Mouse (Mus musculus): ENCODE data around the gene Vsig10.
"Not testable (repeated sequence)": the region's sequence is repeated elsewhere in the genome, so short reads cannot be mapped to it uniquely, and the experiment has no call there.

Gene Vsig10

GRCm38 (mm10) chr5:117289646-117290045 is 29.2 kb upstream of the Vsig10 start:
- no peak for DNase-seq (ENCODE audit: low read depth, low spot score)
- no peaks in the 10 kb centered on the region for H3K27me3 ChIP-seq (ENCODE audit: control insufficient read depth, insufficient read depth, low read length, poor library complexity, severe bottlenecking)
- peaks cover 3% of the 10 kb centered on the region for H3K36me3 ChIP-seq (ENCODE audit: control insufficient read depth, insufficient read depth, low read length, poor library complexity, severe bottlenecking)

- no peaks in the 10 kb centered on the region; the same call in 1 of the 2 replicates for H3K36me3 ChIP-seq (ENCODE audit: control insufficient read depth, insufficient read depth, low read length, poor library complexity, severe bottlenecking)
- no peaks in the 10 kb centered on the region for H3K27me3 ChIP-seq (ENCODE audit: control insufficient read depth, insufficient read depth, low read length, poor library complexity, severe bottlenecking)
These were observed 28.8 kb upstream of the Vsig10 start for GRCm38 (mm10) chr5:117290081-117290480.

GRCm38 (mm10) chr5:117291312-117291711 is 27.6 kb upstream of the Vsig10 start:
- no peak for DNase-seq (ENCODE audit: low read depth, low spot score)

More at GRCm38 (mm10) chr5:117290081-117290480, 28.8 kb upstream of the Vsig10 start:
- DNase-seq (ENCODE audit: low read depth, low spot score) = peak; percentile 30

DNA sequence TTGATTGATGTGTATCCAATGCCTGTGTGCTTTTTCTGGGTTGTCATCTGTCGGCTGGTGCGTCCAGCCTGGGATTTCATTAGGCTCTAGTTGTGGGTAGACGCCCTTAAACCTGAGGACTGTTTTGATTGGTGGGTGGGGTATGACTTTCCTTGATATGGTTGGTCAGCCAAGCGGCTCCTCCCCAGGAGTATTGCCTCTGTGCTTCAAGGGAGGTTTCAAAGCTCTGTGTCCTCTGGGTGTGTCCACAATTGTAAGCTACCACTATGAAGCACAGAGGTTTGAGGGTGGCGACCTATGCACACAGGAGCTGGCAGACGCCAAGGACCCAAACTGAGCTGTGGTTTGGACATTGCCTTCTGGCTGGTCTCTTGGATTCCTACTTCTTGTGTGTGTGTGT is 26.3 kb upstream of the Vsig10 start:
- H3K27me3 ChIP-seq (ENCODE audit: control insufficient read depth, insufficient read depth, low read length, poor library complexity, severe bottlenecking) = no peaks in the 10 kb centered on the region
- no peaks in the 10 kb centered on the region for H3K36me3 ChIP-seq (ENCODE audit: control insufficient read depth, insufficient read depth, low read length, poor library complexity, severe bottlenecking)
- DNase-seq (ENCODE audit: low read depth, low spot score) = no peak

More at GRCm38 (mm10) chr5:117291312-117291711, 27.6 kb upstream of the Vsig10 start:
- Histone ChIP-seq H3K36me3 (ENCODE audit: control insufficient read depth, insufficient read depth, low read length, poor library complexity, severe bottlenecking) (no peaks in the 10 kb centered on the region), H3K27me3 (ENCODE audit: control insufficient read depth, insufficient read depth, low read length, poor library complexity, severe bottlenecking) (no peaks in the 10 kb centered on the region)

GRCm38 (mm10) chr5:117293776-117294175 is 25.1 kb upstream of the Vsig10 start:
- DNase-seq (ENCODE audit: low read depth, low spot score); H3K27me3 ChIP-seq (ENCODE audit: control insufficient read depth, insufficient read depth, low read length, poor library complexity, severe bottlenecking); H3K36me3 ChIP-seq (ENCODE audit: control insufficient read depth, insufficient read depth, low read length, poor library complexity, severe bottlenecking): not testable (repeated sequence)

- H3K27me3 ChIP-seq (ENCODE audit: control insufficient read depth, insufficient read depth, low read length, poor library complexity, severe bottlenecking) = no peaks in the 10 kb centered on the region
- DNase-seq (ENCODE audit: low read depth, low spot score) = no peak
- no peaks in the 10 kb centered on the region for H3K36me3 ChIP-seq (ENCODE audit: control insufficient read depth, insufficient read depth, low read length, poor library complexity, severe bottlenecking)
These were observed 23.9 kb upstream of the Vsig10 start for GRCm38 (mm10) chr5:117295011-117295410.

DNA sequence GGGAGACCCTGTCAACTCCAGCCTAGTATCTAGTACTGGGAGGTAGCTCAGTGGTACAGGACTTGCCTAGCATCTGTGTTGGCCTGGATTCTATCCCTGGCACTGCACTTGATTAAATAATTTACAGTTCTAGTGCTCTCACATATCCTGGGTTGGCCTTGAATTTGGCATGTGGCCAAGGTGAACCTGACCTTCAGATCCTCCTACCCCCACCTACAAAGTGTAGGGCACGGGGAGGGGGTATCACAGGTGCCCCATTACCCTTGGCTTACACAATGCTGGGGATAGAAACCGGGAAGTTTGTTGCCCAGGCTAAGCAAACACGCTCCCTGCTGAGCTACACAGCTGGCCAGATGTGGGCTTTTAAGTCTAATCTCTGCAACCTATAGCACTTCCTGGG is 16.0 kb upstream of the Vsig10 start:
- no peaks in the 10 kb centered on the region for H3K36me3 ChIP-seq (ENCODE audit: control insufficient read depth, insufficient read depth, low read length, poor library complexity, severe bottlenecking)
- no peaks in the 10 kb centered on the region for H3K27me3 ChIP-seq (ENCODE audit: control insufficient read depth, insufficient read depth, low read length, poor library complexity, severe bottlenecking)
- no peak for DNase-seq (ENCODE audit: low read depth, low spot score)

DNA sequence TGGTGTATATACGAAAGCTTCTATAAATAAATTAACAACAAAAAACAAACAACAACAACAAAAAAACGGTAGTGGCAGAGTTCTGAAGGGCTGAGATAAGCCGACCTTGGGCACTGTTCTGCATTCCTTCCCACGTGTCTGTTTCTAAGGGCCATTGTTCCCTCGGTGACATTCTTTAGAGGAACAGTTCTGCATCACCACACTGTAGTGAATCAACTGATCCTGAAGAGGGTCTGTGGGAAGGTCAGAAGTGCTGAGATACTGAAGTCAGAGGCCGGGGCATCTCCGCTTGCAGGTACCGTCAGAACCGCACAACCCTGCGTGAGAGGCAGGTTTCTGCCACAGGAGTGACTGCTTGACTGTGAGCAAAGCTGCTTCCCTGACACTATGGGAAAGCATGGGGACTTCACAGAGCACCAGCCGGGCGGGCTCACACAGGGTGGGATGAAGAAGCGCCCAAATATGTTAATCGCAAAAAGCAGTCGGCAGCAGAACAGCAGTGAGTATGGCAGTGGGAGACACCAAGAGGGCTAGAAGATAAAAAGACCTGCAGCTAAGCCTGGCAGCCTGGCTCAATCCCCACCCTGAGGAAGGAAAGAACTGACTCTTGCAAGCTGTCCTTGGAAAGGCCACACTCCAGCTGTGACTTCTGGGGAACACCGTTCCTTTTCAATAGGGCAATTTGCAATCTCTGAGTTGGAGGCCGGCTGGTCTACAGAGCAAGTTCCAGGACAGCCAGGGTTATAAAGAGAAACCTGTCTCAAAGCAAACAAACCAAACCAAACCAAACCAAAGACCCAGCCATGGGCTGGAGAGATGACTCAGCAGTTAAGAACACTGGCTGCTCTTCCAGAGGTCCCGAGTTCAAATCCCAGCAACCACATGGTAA is 14.9 kb upstream of the Vsig10 start:
- no peak for DNase-seq (ENCODE audit: low read depth, low spot score)
- no peaks in the 10 kb centered on the region for H3K36me3 ChIP-seq (ENCODE audit: control insufficient read depth, insufficient read depth, low read length, poor library complexity, severe bottlenecking)
- H3K27me3 ChIP-seq (ENCODE audit: control insufficient read depth, insufficient read depth, low read length, poor library complexity, severe bottlenecking) = no peaks in the 10 kb centered on the region

DNA sequence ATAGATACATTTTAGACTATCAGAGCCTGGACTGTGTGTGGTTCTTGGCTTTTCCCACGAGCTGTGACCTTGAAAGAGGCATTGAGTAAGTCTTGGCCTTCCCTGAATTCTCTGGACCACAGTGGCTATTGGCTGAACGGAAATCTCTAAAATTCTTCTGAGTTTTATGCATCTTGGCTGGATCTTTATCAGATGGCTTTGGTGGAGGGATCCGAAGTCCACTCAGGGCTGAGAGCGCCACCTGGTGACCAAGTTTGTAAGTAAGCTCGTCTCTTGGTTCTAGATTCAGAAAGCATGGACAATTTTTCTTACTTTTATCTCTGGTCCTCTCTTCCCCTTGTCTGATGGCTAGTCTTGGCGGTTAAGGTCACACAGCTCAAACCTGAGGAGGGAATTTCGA is 13.9 kb upstream of the Vsig10 start:
- peak; percentile 82 for DNase-seq (ENCODE audit: low read depth, low spot score)
- Histone ChIP-seq H3K36me3 (ENCODE audit: control insufficient read depth, insufficient read depth, low read length, poor library complexity, severe bottlenecking) (no peaks in the 10 kb centered on the region), H3K27me3 (ENCODE audit: control insufficient read depth, insufficient read depth, low read length, poor library complexity, severe bottlenecking) (no peaks in the 10 kb centered on the region)

DNA sequence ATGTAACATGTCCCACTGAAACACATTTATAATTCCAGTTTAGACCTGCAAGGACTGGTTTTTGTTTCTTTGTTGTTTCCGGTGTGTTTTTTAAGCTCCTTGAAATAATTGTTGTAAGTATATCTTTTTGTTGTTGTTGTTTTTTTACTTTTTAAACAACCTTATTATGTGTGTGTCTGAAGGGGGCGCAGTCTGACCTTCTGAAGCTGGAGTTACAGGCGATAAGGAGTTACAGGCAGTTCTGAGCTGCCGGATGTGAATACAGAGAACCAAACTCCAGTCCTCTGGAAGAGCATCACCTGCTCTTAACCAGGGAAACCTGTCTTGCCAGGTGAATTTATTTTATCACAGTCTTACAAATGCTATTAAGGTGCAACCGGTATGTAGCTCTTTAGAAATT is 13.1 kb upstream of the Vsig10 start:
- Histone ChIP-seq H3K27me3 (ENCODE audit: control insufficient read depth, insufficient read depth, low read length, poor library complexity, severe bottlenecking) (no peaks in the 10 kb centered on the region), H3K36me3 (ENCODE audit: control insufficient read depth, insufficient read depth, low read length, poor library complexity, severe bottlenecking) (no peaks in the 10 kb centered on the region)
- DNase-seq (ENCODE audit: low read depth, low spot score) = no peak

DNA sequence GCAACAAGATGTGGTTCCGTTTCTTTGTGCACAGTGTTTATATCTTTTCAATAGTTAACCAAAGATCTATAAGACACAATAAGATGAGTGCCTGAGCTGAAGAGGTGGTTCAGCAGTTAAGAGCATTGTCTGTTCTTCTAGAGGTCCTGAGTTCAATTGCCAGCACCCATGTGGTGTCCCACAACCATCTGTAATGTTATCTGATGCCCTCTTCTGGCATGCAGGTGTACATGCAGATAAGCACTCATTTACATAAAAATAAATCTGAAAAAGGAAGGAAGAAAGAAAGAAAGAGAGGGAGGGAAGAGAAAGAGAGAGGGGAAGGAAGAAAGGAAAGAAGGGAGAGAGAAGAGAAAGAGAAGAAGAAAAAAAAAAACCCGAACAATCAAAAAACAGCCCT is 12.1 kb upstream of the Vsig10 start:
- H3K36me3 ChIP-seq (ENCODE audit: control insufficient read depth, insufficient read depth, low read length, poor library complexity, severe bottlenecking) = no peaks in the 10 kb centered on the region
- DNase-seq (ENCODE audit: low read depth, low spot score) = no peak
- no peaks in the 10 kb centered on the region for H3K27me3 ChIP-seq (ENCODE audit: control insufficient read depth, insufficient read depth, low read length, poor library complexity, severe bottlenecking)

DNA sequence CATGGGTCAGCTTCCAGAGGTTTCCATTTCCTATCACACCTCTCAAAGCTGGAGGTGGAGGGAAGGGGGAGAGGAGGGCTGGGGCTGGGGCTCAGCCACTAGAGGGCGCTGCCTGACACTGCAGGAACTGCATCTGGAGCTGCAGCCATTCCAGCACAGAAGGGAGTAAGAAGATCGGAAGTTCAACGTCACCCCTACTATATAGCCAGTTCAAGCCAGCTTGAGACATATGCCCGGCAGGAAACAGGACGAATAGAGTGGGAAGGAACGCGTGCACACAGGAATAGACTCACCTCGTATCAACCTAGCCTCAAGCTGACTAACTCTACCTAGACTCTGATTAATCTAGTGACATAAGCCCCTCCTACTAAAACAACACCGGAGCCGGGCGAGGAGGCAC is 11.2 kb upstream of the Vsig10 start:
- Histone ChIP-seq H3K27me3 (ENCODE audit: control insufficient read depth, insufficient read depth, low read length, poor library complexity, severe bottlenecking) (no peaks in the 10 kb centered on the region), H3K36me3 (ENCODE audit: control insufficient read depth, insufficient read depth, low read length, poor library complexity, severe bottlenecking) (no peaks in the 10 kb centered on the region)
- DNase-seq (ENCODE audit: low read depth, low spot score) = peak; percentile 77

- Histone ChIP-seq H3K27me3 (ENCODE audit: control insufficient read depth, insufficient read depth, low read length, poor library complexity, severe bottlenecking) (no peaks in the 10 kb centered on the region; the same call in 1 of the 2 replicates), H3K36me3 (ENCODE audit: control insufficient read depth, insufficient read depth, low read length, poor library complexity, severe bottlenecking) (no peaks in the 10 kb centered on the region)
- DNase-seq (ENCODE audit: low read depth, low spot score) = peak; percentile 37
These were observed 5.5 kb upstream of the Vsig10 start for GRCm38 (mm10) chr5:117313420-117313819.

DNA sequence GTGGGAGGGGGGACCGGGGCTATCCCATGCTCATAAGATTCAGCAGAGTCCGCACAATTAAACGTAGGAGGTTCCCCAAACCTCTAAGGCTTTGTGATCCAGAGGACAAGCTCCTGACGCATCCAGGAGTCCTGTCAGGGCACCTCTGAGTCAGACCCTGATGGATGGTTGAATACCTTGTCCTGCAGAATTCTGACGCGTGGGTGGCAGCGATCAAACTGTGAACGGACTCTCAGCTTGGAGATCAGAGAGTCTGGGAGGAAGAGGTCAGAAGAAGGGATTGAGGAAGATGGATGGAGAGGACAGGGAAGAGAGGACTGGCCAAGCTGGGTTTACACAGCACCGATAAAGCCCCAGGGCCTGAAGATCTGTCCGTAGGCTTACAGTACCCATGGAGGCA is 5.0 kb upstream of the Vsig10 start:
- DNase-seq (ENCODE audit: low read depth, low spot score) = no peak
- no peaks in the 10 kb centered on the region for H3K36me3 ChIP-seq (ENCODE audit: control insufficient read depth, insufficient read depth, low read length, poor library complexity, severe bottlenecking)
- no peaks in the 10 kb centered on the region; the same call in 1 of the 2 replicates for H3K27me3 ChIP-seq (ENCODE audit: control insufficient read depth, insufficient read depth, low read length, poor library complexity, severe bottlenecking)

DNA sequence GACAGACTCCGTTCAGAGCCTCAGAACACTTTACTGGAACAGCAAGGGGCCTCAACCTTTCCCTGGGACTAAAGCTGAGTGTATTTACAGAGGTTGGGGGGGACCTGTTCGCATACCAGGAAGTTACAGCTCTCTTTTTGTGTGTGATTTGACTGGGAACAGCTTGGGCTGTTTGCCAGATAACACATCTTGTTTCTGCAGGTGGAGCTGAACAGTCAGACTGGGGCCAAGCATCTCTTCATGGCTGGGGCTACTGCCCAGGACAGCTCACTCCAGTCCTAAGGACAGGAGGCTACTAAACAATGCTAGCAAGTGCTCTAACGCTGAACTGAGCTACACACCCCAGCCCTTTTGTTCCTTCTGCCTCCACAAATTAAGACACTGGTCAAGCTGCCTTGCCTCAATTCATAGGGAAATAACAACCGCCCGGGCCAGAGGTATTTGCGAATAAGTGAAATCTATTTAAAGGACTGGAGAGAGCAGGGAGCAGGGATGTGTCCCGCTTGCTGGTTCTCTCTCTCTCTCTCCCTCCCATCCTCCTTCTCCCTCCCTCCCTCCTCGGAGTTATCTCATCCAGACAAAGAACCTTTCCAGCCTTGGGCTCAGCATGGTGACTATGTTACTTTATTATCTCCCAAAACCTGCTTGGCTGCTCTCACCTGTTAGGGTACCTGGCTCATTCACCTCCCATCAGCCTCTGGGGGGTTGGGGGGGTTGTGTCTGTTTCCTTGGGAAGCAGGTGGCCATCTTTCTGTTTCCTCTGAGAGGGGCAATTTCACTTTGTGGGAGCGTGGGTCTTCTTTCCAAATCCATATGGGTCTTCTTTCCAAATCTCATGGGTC is 4.1 kb upstream of the Vsig10 start:
- H3K36me3 ChIP-seq (ENCODE audit: control insufficient read depth, insufficient read depth, low read length, poor library complexity, severe bottlenecking) = no peaks in the 10 kb centered on the region
- H3K27me3 ChIP-seq (ENCODE audit: control insufficient read depth, insufficient read depth, low read length, poor library complexity, severe bottlenecking) = no peaks in the 10 kb centered on the region; the same call in 1 of the 2 replicates
- DNase-seq (ENCODE audit: low read depth, low spot score) = no peak

Measured in splenic B cell, adult 2 months (primary cell).